Mouse (Mus musculus): ENCODE data around the gene Syne2. TPM values are rescaled to one million over a fixed set of nuclear protein-coding genes. Genes with fewer than 3 reads are reported as not detected.

The Syne2 gene
- polyA plus RNA-seq, 1 experiment from 2014 or later: 16.1 TPM

GRCm38 (mm10) chr12:75979079-75979478 is 161.1 kb downstream of the Syne2 start:
- 35% methylated on average over 5 of the region's 5 CpGs for WGBS
- Histone ChIP-seq H3K4me3 (ENCODE audit: low read depth, low read length) (no peak overlapping the region), H3K36me3 (ENCODE audit: control insufficient read depth, insufficient read depth, low read length) (0 out of 2 replicates have a peak, but pooled peaks cover 2% of the 10 kb centered on the region), H3K9me3 (ENCODE audit: control insufficient read depth, low read length) (no peaks in the 10 kb centered on the region), H3K4me2 (replicated peaks; ENCODE audit: low read depth) (no peak overlapping the region), H3K9ac (ENCODE audit: low read length) (no peak overlapping the region), H3K4me1 (replicated peaks; ENCODE audit: control insufficient read depth, insufficient read depth) (no peaks in the 10 kb centered on the region), H3K27me3 (ENCODE audit: control insufficient read depth, insufficient read depth, low read length) (no peaks in the 10 kb centered on the region), H3K27ac (replicated peaks) (no peak overlapping the region)
- TF ChIP-seq CTCF (IDR thresholded peaks at IDR 0.05; ENCODE audit: low read depth) (no peak), EP300 (optimal IDR thresholded peaks at IDR 0.05) (no peak)
- no peak for ATAC-seq (ENCODE audit: low FRiP score, low TSS enrichment)
- no peak for DNase-seq (ENCODE audit: low spot score)

GRCm38 (mm10) chr12:75983336-75983735 is 165.4 kb downstream of the Syne2 start:
- DNase-seq (ENCODE audit: low spot score) (no peak), ATAC-seq (ENCODE audit: low FRiP score, low TSS enrichment) (no peak)
- no peak overlapping the region for H3K4me2 ChIP-seq (replicated peaks; ENCODE audit: low read depth)
- H3K27me3 ChIP-seq (ENCODE audit: control insufficient read depth, insufficient read depth, low read length): no peaks in the 10 kb centered on the region
- 77% methylated on average over 8 of the region's 8 CpGs for WGBS
- no peak overlapping the region for H3K4me3 ChIP-seq (ENCODE audit: low read depth, low read length)
- H3K9ac ChIP-seq (ENCODE audit: low read length): no peak overlapping the region
- no peak overlapping the region for H3K27ac ChIP-seq (replicated peaks)
- H3K9me3 ChIP-seq (ENCODE audit: control insufficient read depth, low read length): no peaks in the 10 kb centered on the region
- H3K36me3 ChIP-seq (ENCODE audit: control insufficient read depth, insufficient read depth, low read length): peaks cover 8% of the 10 kb centered on the region
- TF ChIP-seq EP300 (optimal IDR thresholded peaks at IDR 0.05): no peak
- no peak for TF ChIP-seq CTCF (IDR thresholded peaks at IDR 0.05; ENCODE audit: low read depth)
- no peaks in the 10 kb centered on the region for H3K4me1 ChIP-seq (replicated peaks; ENCODE audit: control insufficient read depth, insufficient read depth)

- DNase-seq (ENCODE audit: low spot score): no peak
- no peaks in the 10 kb centered on the region for H3K27me3 ChIP-seq (ENCODE audit: control insufficient read depth, insufficient read depth, low read length)
- no peaks in the 10 kb centered on the region for H3K4me1 ChIP-seq (replicated peaks; ENCODE audit: control insufficient read depth, insufficient read depth)
- WGBS: 72% methylated on average over 10 of the region's 10 CpGs
- ATAC-seq (ENCODE audit: low FRiP score, low TSS enrichment): peak; percentile 51; the same call in 1 of the 2 replicates
- peak; percentile 57 for TF ChIP-seq CTCF (IDR thresholded peaks at IDR 0.05; ENCODE audit: low read depth)
- no peak for TF ChIP-seq EP300 (optimal IDR thresholded peaks at IDR 0.05)
- no peak overlapping the region for H3K4me3 ChIP-seq (ENCODE audit: low read depth, low read length)
- H3K4me2 ChIP-seq (replicated peaks; ENCODE audit: low read depth): no peak overlapping the region
- H3K9me3 ChIP-seq (ENCODE audit: control insufficient read depth, low read length): no peaks in the 10 kb centered on the region
- H3K27ac ChIP-seq (replicated peaks): no peak overlapping the region
- H3K36me3 ChIP-seq (ENCODE audit: control insufficient read depth, insufficient read depth, low read length): peaks cover 19% of the 10 kb centered on the region
- H3K9ac ChIP-seq (ENCODE audit: low read length): no peak overlapping the region
These were observed 174.4 kb downstream of the Syne2 start for GRCm38 (mm10) chr12:75992226-75992858.

GRCm38 (mm10) chr12:75992946-75993345 is 175.0 kb downstream of the Syne2 start:
- DNase-seq (ENCODE audit: low spot score): no peak
- TF ChIP-seq EP300 (optimal IDR thresholded peaks at IDR 0.05): no peak
- no peak for TF ChIP-seq CTCF (IDR thresholded peaks at IDR 0.05; ENCODE audit: low read depth)
- Histone ChIP-seq H3K27ac (replicated peaks) (no peak overlapping the region), H3K27me3 (ENCODE audit: control insufficient read depth, insufficient read depth, low read length) (no peaks in the 10 kb centered on the region), H3K4me2 (replicated peaks; ENCODE audit: low read depth) (no peak overlapping the region), H3K36me3 (ENCODE audit: control insufficient read depth, insufficient read depth, low read length) (peaks cover 19% of the 10 kb centered on the region), H3K9me3 (ENCODE audit: control insufficient read depth, low read length) (no peaks in the 10 kb centered on the region), H3K4me1 (replicated peaks; ENCODE audit: control insufficient read depth, insufficient read depth) (no peaks in the 10 kb centered on the region), H3K9ac (ENCODE audit: low read length) (no peak overlapping the region), H3K4me3 (ENCODE audit: low read depth, low read length) (no peak overlapping the region)
- 94% methylated on average over 4 of the region's 4 CpGs for WGBS
- ATAC-seq (ENCODE audit: low FRiP score, low TSS enrichment): no peak

- TF ChIP-seq EP300 (optimal IDR thresholded peaks at IDR 0.05): no peak
- no peak for TF ChIP-seq CTCF (IDR thresholded peaks at IDR 0.05; ENCODE audit: low read depth)
- H3K27me3 ChIP-seq (ENCODE audit: control insufficient read depth, insufficient read depth, low read length): no peaks in the 10 kb centered on the region
- no peak overlapping the region for H3K9ac ChIP-seq (ENCODE audit: low read length)
- H3K27ac ChIP-seq (replicated peaks): no peak overlapping the region
- ATAC-seq (ENCODE audit: low FRiP score, low TSS enrichment): no peak
- H3K4me1 ChIP-seq (replicated peaks; ENCODE audit: control insufficient read depth, insufficient read depth): no peaks in the 10 kb centered on the region
- 10% methylated on average over 2 of the region's 2 CpGs for WGBS
- H3K4me2 ChIP-seq (replicated peaks; ENCODE audit: low read depth): no peak overlapping the region
- H3K36me3 ChIP-seq (ENCODE audit: control insufficient read depth, insufficient read depth, low read length): peaks cover 14% of the 10 kb centered on the region
- H3K9me3 ChIP-seq (ENCODE audit: control insufficient read depth, low read length): no peaks in the 10 kb centered on the region
- no peak overlapping the region for H3K4me3 ChIP-seq (ENCODE audit: low read depth, low read length)
- DNase-seq (ENCODE audit: low spot score): no peak
These were observed 177.2 kb downstream of the Syne2 start for GRCm38 (mm10) chr12:75995086-75995485.

GRCm38 (mm10) chr12:75997547-75997946 is 179.6 kb downstream of the Syne2 start:
- Histone ChIP-seq H3K4me3 (ENCODE audit: low read depth, low read length) (no peak overlapping the region), H3K9ac (ENCODE audit: low read length) (no peak overlapping the region), H3K36me3 (ENCODE audit: control insufficient read depth, insufficient read depth, low read length) (peaks cover 6% of the 10 kb centered on the region), H3K4me2 (replicated peaks; ENCODE audit: low read depth) (no peak overlapping the region), H3K27ac (replicated peaks) (no peak overlapping the region), H3K9me3 (ENCODE audit: control insufficient read depth, low read length) (no peaks in the 10 kb centered on the region), H3K27me3 (ENCODE audit: control insufficient read depth, insufficient read depth, low read length) (no peaks in the 10 kb centered on the region), H3K4me1 (replicated peaks; ENCODE audit: control insufficient read depth, insufficient read depth) (no peaks in the 10 kb centered on the region)
- peak; percentile 47 for ATAC-seq (ENCODE audit: low FRiP score, low TSS enrichment)
- WGBS: 73% methylated on average over 5 of the region's 5 CpGs
- DNase-seq (ENCODE audit: low spot score): peak; percentile 42
- TF ChIP-seq CTCF (IDR thresholded peaks at IDR 0.05; ENCODE audit: low read depth) (no peak), EP300 (optimal IDR thresholded peaks at IDR 0.05) (no peak)
